Mouse (Mus musculus) CH12.LX (cell line): ENCODE measurements around the gene Prox1. TPM values are rescaled to one million over a fixed set of nuclear protein-coding genes. Genes with fewer than 3 reads are reported as not detected.

Experiments used
- DNase-seq: peaks from one replicate; pipeline ENCODE4 v3.0.0-alpha.2; 2013; ENCODE audit errors: extremely low read depth
- H3K27ac ChIP-seq: 2 replicates; pipeline ENCODE4 v1.5.1; 2012; ENCODE audit warnings: low read depth, mild to moderate bottlenecking, control low read depth, moderate library complexity; ENCODE audit not compliant: insufficient read depth
- H3K27me3 ChIP-seq: replicated peaks from 2 replicates; pipeline ENCODE3; 2012; ENCODE audit warnings: inconsistent platforms
- H3K36me3 ChIP-seq, 2 experiments: replicated peaks in 1 of 2; 2 replicates each; pipeline versions ENCODE3 to v1.6.1; 2012; ENCODE audit warnings: inconsistent platforms in 1 of 2, low read length in 1 of 2, mild to moderate bottlenecking in 1 of 2, mixed read lengths in 1 of 2, moderate library complexity in 1 of 2; ENCODE audit not compliant: control insufficient read depth in 1 of 2, insufficient read depth in 1 of 2
- H3K4me1 ChIP-seq, 2 experiments: 2 replicates each; pipeline ENCODE4 v1.6.1; 2012; ENCODE audit warnings: inconsistent platforms in 1 of 2, moderate library complexity in 1 of 2; ENCODE audit not compliant: insufficient read depth in 2 of 2, control insufficient read depth in 1 of 2
- H3K4me2 ChIP-seq: 2 replicates; pipeline ENCODE4 v1.6.1; 2012; ENCODE audit warnings: low read depth, mild to moderate bottlenecking, control low read depth; ENCODE audit not compliant: poor library complexity, insufficient read depth, severe bottlenecking
- H3K4me3 ChIP-seq, 3 experiments: fragments of 150-350 bp in 1 of 3; sonication (generic) in 1 of 3; replicated peaks in 1 of 3; 2 replicates each; pipeline versions ENCODE3 to v1.5.1; 2011 to 2012; ENCODE audit warnings: low read depth in 2 of 3, low read length in 2 of 3, mild to moderate bottlenecking in 2 of 3, moderate library complexity in 2 of 3, control low read depth in 1 of 3, improper control_type of control experiment in 1 of 3, inconsistent platforms in 1 of 3, mixed read lengths in 1 of 3; ENCODE audit not compliant: poor library complexity in 1 of 3
- H3K79me2 ChIP-seq: replicated peaks from 2 replicates; pipeline ENCODE4 v1.6.1; 2012; ENCODE audit warnings: mild to moderate bottlenecking, moderate library complexity; ENCODE audit not compliant: control insufficient read depth, poor library complexity, insufficient read depth, severe bottlenecking; ENCODE audit errors: extremely low read depth
- H3K9ac ChIP-seq: 2 replicates; pipeline ENCODE4 v1.6.1; 2012; ENCODE audit warnings: low read depth, mild to moderate bottlenecking, control low read depth, moderate library complexity; ENCODE audit not compliant: insufficient read depth
- H3K9me3 ChIP-seq: replicated peaks from 2 replicates; pipeline ENCODE3; 2012; ENCODE audit warnings: low read length, inconsistent platforms, mixed read lengths
- BHLHE40 ChIP-seq: IDR thresholded peaks from 2 replicates; pipeline ENCODE4 v1.6.1; 2011; ENCODE audit warnings: mild to moderate bottlenecking, low read depth, low read length, improper control_type of control experiment
- CHD2 ChIP-seq: IDR thresholded peaks from 2 replicates; pipeline ENCODE4 v1.6.1; 2011; ENCODE audit warnings: low read length, improper control_type of control experiment
- CTCF ChIP-seq, 2 experiments: IDR thresholded peaks in 1 of 2; conservative IDR thresholded peaks in 1 of 2; 2 replicates each; pipeline ENCODE4 v1.5.1; 2011 to 2012; ENCODE audit warnings: low read depth in 2 of 2, low read length in 2 of 2, improper control_type of control experiment in 1 of 2, inconsistent platforms in 1 of 2, mild to moderate bottlenecking in 1 of 2, moderate library complexity in 1 of 2
- ELF1 ChIP-seq: IDR thresholded peaks from 2 replicates; pipeline ENCODE4 v1.6.1; 2014; ENCODE audit warnings: low read depth, mild to moderate bottlenecking, inconsistent platforms, low read length, improper control_type of control experiment
- EP300 ChIP-seq: IDR thresholded peaks from 2 replicates; pipeline ENCODE4 v1.6.1; 2011; ENCODE audit warnings: low read length, improper control_type of control experiment
- HCFC1 ChIP-seq: IDR thresholded peaks from 2 replicates; pipeline ENCODE4 v1.6.1; 2012; ENCODE audit warnings: low read depth, mild to moderate bottlenecking, inconsistent platforms, low read length, improper control_type of control experiment
- JUN ChIP-seq: IDR thresholded peaks from 2 replicates; pipeline ENCODE4 v1.6.1; 2011; ENCODE audit warnings: low read depth, mild to moderate bottlenecking, low read length, improper control_type of control experiment, moderate library complexity; ENCODE audit not compliant: insufficient read depth
- JUND ChIP-seq: conservative IDR thresholded peaks from 2 replicates; pipeline ENCODE4 v1.6.1; 2011; ENCODE audit warnings: low read depth, low read length, improper control_type of control experiment
- KAT2A ChIP-seq: IDR thresholded peaks from 2 replicates; pipeline ENCODE4 v1.6.1; 2012; ENCODE audit warnings: low read length, improper control_type of control experiment, inconsistent platforms; ENCODE audit not compliant: insufficient replicate concordance
- MAX ChIP-seq: IDR thresholded peaks from 2 replicates; pipeline ENCODE4 v1.6.1; 2011; ENCODE audit warnings: low read length, improper control_type of control experiment
- MXI1 ChIP-seq: IDR thresholded peaks from 2 replicates; pipeline ENCODE4 v1.6.1; 2011; ENCODE audit warnings: mild to moderate bottlenecking, low read depth, low read length, improper control_type of control experiment
- MYC ChIP-seq: IDR thresholded peaks from 2 replicates; pipeline ENCODE4 v1.6.1; 2011; ENCODE audit warnings: low read depth, mild to moderate bottlenecking, improper control_type of control experiment, low read length
- NELFE ChIP-seq: IDR thresholded peaks from 2 replicates; pipeline ENCODE4 v1.6.1; 2011; ENCODE audit warnings: low read depth, low read length, improper control_type of control experiment
- PAX5 ChIP-seq: IDR thresholded peaks from 2 replicates; pipeline ENCODE4 v1.6.1; 2012; ENCODE audit warnings: low read length, inconsistent platforms, mixed read lengths
- POLR2A ChIP-seq: IDR thresholded peaks from 2 replicates; pipeline ENCODE4 v1.6.1; 2011; ENCODE audit warnings: low read depth, mild to moderate bottlenecking, improper control_type of control experiment, low read length
- POLR2AphosphoS2 ChIP-seq: IDR thresholded peaks from 2 replicates; pipeline ENCODE4 v1.6.1; 2011; ENCODE audit warnings: low read depth, low read length, improper control_type of control experiment
- RCOR1 ChIP-seq: conservative IDR thresholded peaks from 2 replicates; pipeline ENCODE4 v1.6.1; 2012; ENCODE audit warnings: low read depth, mild to moderate bottlenecking, inconsistent platforms, low read length, improper control_type of control experiment
- SIN3A ChIP-seq: IDR thresholded peaks from 2 replicates; pipeline ENCODE4 v1.6.1; 2012; ENCODE audit warnings: low read length, improper control_type of control experiment, inconsistent platforms
- SMC3 ChIP-seq: IDR thresholded peaks from 2 replicates; pipeline ENCODE4 v1.6.1; 2011; ENCODE audit warnings: low read depth, low read length, improper control_type of control experiment
- ZMIZ1 ChIP-seq: IDR thresholded peaks from 2 replicates; pipeline ENCODE4 v1.6.1; 2012; ENCODE audit warnings: low read depth, mild to moderate bottlenecking, inconsistent platforms, low read length, improper control_type of control experiment
- ZNF384 ChIP-seq: IDR thresholded peaks from 2 replicates; pipeline ENCODE4 v1.6.1; 2012; ENCODE audit warnings: low read depth, low read length, improper control_type of control experiment, inconsistent platforms
- dilution Hi-C: fragments of 300-500 bp; cut with MboI; formaldehyde crosslinking; loops from 2 replicates; pipeline ENCODE4 v1.14.3; 2020; ENCODE audit warnings: low sequenced_read_pairs; ENCODE audit not compliant: extremely low pct_unique_long_range_greater_than_20kb, extremely low pct_ligation_motif_present
- in situ Hi-C: fragments of 300-500 bp; cut with MboI; formaldehyde crosslinking; loops from 3 replicates; pipeline ENCODE4 v1.14.3; 2019; ENCODE audit warnings: low sequenced_read_pairs, low pct_ligation_motif_present, low pct_unique_long_range_greater_than_20kb, mixed read lengths
- polyA plus RNA-seq: library from polyadenylated mRNA; unstranded; fragments of >175 nt; gene quantifications from 2 replicates; pipeline ENCODE4 v1.2.1, GENCODE M21; 2012; ENCODE audit warnings: low read depth; ENCODE audit not compliant: insufficient read length
- total RNA-seq, 2 experiments: library from RNA; depleted of rRNA; stranded (reverse); fragments of 300-350 nt in 1 of 2; fragments of >200 nt in 1 of 2; gene quantifications; 2 replicates each; pipeline ENCODE4 v1.2.3; 2012 to 2014

The Prox1 gene
- total and polyA plus RNA-seq, 3 experiments: 0.04 to 0.27 TPM; not detected in 1

DNA sequence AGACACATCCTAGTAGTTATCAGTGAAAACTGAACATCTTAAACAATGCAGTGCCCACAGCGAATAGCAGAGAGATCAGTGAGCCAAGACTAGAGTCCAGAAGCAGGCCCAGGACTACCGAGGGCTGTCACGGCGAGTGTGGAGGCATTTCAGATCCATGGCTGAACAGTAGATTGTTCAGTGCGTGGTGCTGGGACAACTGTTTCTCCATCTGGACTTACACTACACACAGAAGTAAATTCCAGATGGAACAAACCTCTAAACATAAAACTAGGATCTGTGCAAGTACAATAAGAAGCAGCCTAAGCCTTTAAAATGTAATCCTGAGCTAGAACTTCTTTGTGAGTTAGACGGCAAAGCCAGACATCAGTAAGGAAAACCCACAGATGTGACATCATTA, 42.7 kb upstream of the Prox1 start:
- Histone ChIP-seq H3K4me1 (no peaks in the 10 kb centered on the region), H3K27me3 (peaks cover 6% of the 10 kb centered on the region), H3K36me3 (no peaks in the 10 kb centered on the region), H3K79me2 (no peaks in the 10 kb centered on the region), H3K27ac (no peak overlapping the region), H3K9me3 (peaks cover 3% of the 10 kb centered on the region), H3K4me2 (no peak overlapping the region), H3K9ac (no peak overlapping the region), H3K4me3 (no peak overlapping the region)
- no peak for DNase-seq
- in situ Hi-C loops: no loop called here
- TF ChIP-seq ZMIZ1 (no peak), EP300 (no peak), JUN (no peak), CHD2 (no peak), MYC (no peak), JUND (no peak), KAT2A (no peak), POLR2AphosphoS2 (no peak), MAX (no peak), POLR2A (no peak), SMC3 (no peak), RCOR1 (no peak), NELFE (no peak), CTCF (conservative IDR thresholded peaks at IDR 0.05 in 1 of 2, IDR thresholded peaks at IDR 0.05 in 1 of 2; ENCODE audit: low read depth in 2 of 2, low read length in 2 of 2) (no peak), SIN3A (no peak), PAX5 (no peak), MXI1 (no peak), BHLHE40 (no peak)
- dilution Hi-C loops: no loop called here

DNA sequence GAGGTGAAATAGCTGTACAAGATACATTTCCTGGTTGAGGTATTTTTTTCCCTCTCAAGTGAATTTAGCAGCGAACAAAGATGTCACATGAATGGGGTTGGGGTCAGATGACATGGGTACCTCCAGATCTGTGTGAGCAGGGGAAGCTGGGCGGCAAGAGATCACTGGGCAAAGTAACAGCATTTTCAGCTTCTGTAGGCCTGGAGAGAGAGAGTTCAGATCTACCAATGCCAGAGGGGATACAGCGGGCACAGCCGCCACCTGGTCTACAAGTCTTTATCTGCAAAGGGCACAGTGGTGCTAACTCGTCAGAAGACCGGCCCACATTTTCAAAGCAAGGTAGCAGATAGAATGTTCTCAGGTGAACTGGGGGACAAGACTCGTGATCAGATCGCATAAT, 36.7 kb upstream of the Prox1 start:
- no peak overlapping the region for H3K27ac ChIP-seq
- DNase-seq: no peak
- no peaks in the 10 kb centered on the region for H3K36me3 ChIP-seq
- no peaks in the 10 kb centered on the region for H3K9me3 ChIP-seq
- H3K9ac ChIP-seq: no peak overlapping the region
- H3K4me2 ChIP-seq: no peak overlapping the region
- dilution Hi-C loops: no loop called here
- no peaks in the 10 kb centered on the region for H3K4me1 ChIP-seq
- TF ChIP-seq HCFC1 (no peak), ZNF384 (no peak), ELF1 (no peak), CTCF (conservative IDR thresholded peaks at IDR 0.05 in 1 of 2, IDR thresholded peaks at IDR 0.05 in 1 of 2; ENCODE audit: low read depth in 2 of 2, low read length in 2 of 2) (no peak), EP300 (no peak)
- H3K4me3 ChIP-seq: no peak overlapping the region
- peaks cover 10% of the 10 kb centered on the region for H3K27me3 ChIP-seq
- H3K79me2 ChIP-seq: no peaks in the 10 kb centered on the region
- in situ Hi-C loops: no loop called here
